Mouse (Mus musculus) B cell, adult 67 days (primary cell): ENCODE results near the gene Arl6ip5. TPM values are rescaled to one million over a fixed set of nuclear protein-coding genes. Genes with fewer than 3 reads are reported as not detected.

Experiments
- total RNA-seq, 2 experiments: library from RNA; stranded (reverse); gene quantifications; 4 replicates each; pipeline ENCODE4 v1.2.4; 2023

Gene Arl6ip5
- total RNA-seq = 10 to 100 TPM; 70.1 to 75.7 TPM

GRCm38 (mm10) chr6:97210191-97210961 is at the start of gene Arl6ip5:
Gene Arl6ip5, plus strand, starts transcription at chr6:97210689.

GRCm38 (mm10) chr6:97178491-97179366 is 31.8 kb upstream of the Arl6ip5 start, which contains the start of gene Tmf1:
Gene Tmf1, minus strand, starts transcription at chr6:97179122.

GRCm38 (mm10) chr6:97205439-97205885 is 5.0 kb upstream of the Arl6ip5 start, which contains the start of gene Uba3:
Gene Uba3, minus strand, starts transcription at chr6:97205647.

GRCm38 (mm10) chr6:97252711-97253221 is 42.3 kb downstream of the Arl6ip5 start, which contains the start of gene Lmod3:
Gene Lmod3, minus strand, starts transcription at chr6:97252759.

Other genes starting within 250 kb of the Arl6ip5 start
- not detected for gene Fam19a4, start 150.3 kb upstream of the Arl6ip5 start, total RNA-seq
- gene Eogt, start 61.5 kb upstream of the Arl6ip5 start, total RNA-seq = 10 to 100 TPM; 18.1 to 18.5 TPM
- 10 to 100 TPM; 89.0 to 94.4 TPM for gene Tmf1, start 31.6 kb upstream of the Arl6ip5 start, total RNA-seq
- 10 to 100 TPM; 54.2 to 59.7 TPM for gene Uba3, start 5.0 kb upstream of the Arl6ip5 start, total RNA-seq
- not detected for gene Lmod3, start 42.1 kb downstream of the Arl6ip5 start, total RNA-seq